Mouse (Mus musculus) cerebellum, adult 11-12 months (tissue): ENCODE results near the gene Mafk.
"Not testable (repeated sequence)": the region's sequence is repeated elsewhere in the genome, so short reads cannot be mapped to it uniquely, and the experiment has no call there.

Experiments used
- DNase-seq: peaks from one replicate; pipeline ENCODE4 v3.0.0; 2022

Gene Mafk

DNA sequence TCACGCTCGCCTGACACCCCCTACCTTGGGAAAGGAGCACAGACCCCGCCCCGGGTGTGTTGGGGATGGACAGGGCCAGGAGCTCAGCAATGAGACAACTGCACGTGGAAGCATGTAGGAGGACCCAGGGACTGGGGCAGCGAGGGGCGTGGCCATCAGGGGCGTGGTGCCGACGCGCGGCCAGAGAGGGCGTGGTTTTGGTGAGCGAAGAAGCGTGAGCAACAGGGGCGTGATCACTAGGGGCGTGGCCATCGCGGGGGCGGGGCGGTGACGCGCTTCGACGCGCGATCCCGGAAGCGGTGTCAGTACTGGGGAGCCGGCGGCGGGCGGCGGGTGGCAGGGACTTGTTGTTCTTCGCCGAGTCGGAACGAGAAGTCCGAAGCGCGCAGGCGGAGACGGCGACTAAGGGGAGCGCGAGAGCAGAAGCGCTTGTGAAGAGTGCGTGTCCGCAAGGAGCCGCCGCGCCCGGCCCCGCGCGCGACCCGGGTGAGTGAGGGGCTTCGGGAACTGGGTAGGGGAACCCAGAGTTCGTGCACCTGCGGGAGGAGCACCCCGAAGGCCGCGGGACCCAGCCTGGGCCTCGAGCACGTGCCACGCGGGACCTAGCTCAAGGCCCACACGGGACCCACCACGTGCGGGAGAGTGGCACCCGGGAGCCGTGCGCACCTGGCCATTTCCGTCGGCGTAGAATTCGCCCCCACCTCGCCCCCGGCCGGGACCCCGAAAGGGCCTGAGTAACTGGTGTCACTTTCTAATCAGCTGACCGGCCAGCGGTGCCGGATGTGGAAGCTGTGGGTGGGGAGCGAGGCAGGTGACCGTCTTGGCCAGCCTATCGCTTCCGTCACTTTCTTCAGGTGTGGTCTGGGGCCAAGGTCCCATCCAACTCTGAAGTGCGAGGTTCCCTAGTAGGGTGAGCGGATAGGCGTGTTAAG, at the start of gene Mafk:
Gene Mafk (plus strand): TSS at position 287 of the 932 bp plus-strand sequence.
- peak; percentile 83 for DNase-seq

DNA sequence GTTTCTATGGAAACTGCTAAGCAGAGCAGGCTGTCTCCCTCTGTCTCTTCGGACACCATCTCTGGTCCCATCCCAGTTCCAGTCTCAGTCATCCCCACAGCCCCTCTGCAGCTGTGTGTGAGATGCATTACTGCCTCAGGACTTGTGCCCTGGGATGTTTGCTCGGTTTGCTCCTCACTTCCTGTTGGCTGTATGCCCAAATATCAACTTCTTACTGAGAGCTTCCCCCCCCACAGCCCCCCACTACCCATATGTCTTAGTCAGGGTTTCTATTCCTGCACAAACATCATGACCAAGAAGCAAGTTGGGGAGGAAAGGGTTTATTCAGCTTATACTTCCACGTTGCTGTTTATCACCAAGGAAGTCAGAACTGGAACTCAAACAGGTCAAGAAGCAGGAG, 48.7 kb upstream of the Mafk start:
- DNase-seq, result not testable (repeated sequence)

DNA sequence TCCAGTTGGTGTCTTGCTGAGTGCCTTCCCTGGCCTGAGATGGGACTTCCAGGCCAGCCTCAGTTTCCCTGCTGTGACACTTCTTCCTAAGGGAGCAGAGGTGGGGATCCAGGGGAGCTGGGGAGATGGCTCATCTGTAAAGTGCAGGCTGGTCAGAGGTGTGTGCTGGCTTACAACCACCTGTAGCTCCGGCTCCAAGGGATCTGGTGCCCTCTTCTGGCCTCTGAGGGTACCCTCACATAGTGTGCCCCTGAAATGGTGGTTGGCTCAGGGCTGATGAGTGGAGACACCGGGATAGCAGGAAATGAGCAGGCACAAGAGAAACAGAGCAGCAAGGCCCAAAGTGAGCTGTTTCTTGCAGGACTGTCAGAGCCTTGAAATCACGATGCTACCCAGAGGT, 45.5 kb upstream of the Mafk start:
- no peak for DNase-seq

DNA sequence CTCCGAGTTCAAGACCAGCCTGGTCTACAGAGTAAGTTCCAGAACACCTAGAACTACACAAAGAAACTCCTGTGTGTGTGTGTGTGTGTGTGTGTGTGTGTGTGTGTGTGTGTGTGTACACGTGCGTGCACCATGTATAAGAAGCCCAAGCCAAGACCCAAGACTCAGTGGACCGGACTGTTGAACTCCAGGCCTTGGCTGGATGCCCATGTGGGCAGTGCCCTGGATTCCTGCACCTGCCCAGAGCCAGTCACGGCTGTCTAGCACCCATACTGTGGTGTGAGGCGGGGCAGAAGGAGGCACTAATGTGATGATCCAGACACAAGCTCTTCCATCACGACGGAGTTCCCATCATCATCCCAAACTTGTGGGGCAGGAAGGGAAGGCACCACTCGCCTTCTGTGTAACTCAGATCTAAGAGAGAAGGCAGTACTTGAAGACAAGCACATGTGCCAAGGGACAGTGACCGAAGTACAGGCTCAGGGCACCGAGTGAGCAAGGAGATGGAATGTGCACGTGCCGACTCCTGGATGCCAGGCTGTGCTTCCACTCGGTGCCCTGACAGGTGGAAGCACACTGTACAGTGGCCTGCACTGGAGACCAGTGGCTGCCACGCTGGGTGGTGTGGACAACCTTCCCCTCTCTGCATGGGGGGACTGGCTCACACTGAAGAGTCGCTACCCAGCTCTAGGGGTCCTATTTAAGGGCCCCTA, 41.7 kb upstream of the Mafk start:
- DNase-seq, result peak; percentile 29

DNA sequence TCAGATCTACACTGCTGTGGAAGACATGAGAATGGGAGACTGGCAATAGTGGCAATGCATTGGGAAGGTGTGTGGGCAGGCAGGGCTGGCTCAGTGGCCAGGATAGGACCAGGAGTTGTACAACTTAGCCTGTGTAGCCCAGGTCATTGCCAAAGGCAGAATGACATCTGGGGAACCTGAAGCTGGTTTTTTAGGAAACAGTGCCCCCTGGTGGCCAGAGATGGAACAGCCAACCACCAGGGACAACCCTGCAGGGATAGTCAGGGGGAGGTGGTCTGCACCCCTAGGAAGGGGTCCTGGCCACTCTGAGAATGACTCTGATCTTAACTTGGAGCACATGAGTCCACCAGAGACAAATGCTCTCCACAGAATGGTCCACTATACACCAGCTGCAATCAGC, 40.8 kb upstream of the Mafk start:
- no peak for DNase-seq

DNA sequence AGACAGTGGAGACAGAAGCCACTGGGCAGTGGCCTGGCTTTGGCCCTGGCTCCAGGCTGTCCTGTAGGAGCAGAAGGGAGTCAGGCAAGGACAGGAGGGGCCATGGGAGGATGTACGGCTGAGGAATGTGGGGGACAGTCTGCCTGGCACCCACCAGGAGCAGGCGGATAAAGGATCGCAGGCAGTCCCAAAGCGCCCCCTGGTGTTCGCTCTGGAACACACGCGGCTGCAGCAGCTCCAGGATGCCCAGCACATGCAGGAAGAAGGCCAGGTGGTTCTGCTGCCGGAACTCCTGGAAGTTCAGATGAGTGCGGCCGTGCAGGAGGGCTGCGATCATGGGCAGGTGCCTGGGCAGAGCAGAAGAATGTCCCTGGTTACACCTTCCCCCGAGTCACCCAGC, 36.6 kb upstream of the Mafk start:
- peak; percentile 62 for DNase-seq

DNA sequence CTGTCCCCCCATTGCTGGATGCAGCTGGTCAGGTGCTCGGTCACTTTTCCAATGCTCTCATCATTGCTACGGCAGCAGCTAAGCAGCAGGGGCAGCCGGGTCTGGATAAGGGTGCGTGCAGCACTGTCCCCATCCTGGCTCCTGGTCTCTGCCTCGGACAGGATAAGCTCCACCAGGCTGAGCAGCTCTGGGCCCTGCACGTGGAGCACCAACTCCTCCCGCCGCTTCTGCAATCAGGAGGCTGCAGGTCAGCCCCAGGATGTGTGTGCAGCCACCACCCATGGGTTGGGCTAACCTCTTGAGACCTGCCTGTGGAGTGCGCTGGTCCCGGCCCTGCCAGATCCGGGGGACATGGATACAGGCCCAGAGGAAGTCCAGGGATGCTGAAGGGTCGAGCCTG, 35.2 kb upstream of the Mafk start:
- no peak for DNase-seq

DNA sequence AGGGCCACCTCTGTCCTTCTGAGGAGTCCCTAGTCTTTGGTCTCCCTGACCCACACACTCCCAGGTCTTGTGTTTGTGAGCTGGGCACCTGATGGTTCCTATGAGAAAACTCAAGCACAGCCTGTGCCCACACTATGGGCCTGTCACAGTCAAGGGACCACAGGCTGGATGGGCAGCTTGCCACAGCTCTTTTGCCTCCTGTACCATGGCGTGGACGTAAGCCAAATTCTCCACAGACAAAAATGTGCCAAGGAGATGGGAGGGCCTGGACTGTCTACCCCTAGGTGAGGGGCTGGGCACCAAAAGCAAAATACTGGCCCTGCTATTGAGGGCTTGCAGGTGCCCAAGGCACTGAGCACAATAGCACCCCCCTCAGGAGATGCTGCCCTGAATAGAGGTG, 34.7 kb upstream of the Mafk start:
- DNase-seq, result no peak

DNA sequence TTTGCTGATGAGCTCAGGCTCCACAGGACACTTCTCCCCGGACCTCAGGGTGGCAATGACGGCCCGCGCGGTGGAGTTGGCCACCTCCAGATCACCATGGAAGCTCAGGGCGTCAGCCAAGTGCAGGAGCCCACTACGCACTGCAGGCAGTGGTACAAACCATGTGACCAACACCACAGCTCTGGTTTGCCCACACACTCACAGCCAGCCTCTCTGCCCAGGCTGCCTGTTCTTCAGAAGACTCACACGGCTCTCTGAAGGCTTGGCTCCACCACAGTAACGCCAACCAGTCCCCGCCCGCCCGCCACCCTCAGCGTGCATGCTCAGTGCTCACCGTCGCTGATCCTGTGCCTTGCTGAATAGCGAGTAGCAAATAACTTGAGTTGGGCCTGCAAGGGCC, 33.2 kb upstream of the Mafk start:
- DNase-seq, result no peak

DNA sequence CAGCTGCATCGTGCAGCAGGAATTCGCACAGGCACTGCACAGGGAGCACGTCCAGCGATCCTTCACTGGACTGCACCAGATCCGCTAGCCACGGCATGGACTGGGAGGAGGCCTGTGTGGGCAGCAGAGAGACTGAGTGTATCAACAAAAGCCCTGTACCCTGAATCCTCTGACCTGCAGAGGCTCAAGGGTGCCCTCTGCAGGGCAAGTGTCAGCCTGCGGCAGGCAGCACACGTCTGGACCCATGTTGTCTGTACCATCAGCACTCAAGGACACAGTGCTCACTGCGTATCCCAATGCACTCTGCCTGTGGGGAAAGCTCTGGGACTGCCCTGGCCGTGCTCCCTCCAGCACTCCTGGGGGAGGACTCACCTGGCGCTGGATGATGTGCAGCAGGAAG, 27.0 kb upstream of the Mafk start:
- no peak for DNase-seq

DNA sequence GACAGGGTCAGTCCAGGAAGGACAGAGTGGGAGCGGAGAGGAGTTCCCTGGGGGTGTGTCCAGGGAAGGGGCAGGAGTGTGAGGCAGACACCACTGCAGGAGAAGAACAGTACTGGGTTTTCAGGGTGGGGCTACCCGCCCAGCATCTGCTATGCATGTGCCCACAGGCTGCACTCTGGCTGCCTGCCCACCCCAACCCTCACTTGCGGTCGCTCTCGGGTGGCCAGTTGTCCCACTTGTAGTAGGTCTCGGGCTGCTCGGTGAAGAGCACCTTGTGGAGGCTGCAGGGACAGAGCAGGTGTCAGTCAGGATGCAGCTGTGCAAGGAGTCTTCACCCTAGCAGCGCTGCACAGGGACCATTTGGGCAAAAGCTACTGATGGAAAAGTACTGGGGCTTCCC, 23.1 kb upstream of the Mafk start:
- no peak for DNase-seq

DNA sequence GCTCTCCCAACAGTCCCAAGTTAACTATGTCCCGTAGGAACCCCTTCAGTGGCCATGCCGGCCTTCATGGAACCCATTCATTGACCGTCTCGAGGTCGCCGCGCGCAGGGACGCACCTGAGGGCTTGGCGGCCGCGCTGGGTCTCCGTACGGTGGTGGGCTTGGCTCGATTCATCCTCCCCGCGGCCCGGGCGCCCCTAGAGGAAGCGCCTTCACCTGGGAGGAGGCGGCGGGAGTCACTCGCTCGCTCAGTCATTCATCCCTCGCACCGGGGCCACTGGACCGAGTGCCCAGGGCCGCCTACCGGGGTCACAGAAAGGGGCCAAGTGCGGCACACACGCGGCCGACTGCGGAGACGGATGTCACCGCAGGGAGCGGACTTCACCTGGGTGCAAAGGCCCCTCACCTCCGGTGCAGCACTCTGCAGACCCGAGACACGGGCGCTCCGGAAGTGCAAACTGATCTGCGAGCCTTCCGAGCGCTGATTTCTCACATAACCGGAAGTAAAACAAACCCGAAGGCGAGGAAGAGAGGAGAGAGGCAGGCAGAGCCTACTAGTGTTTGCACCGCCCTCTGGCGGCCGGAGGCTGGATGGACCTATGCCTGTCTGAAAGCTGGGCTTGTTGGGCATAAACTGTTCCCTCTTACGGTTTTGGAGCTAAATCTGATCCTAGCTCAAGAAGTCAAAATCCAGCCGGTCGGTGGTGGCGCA, 15.9 kb upstream of the Mafk start, which contains the start of gene Ints1:
Gene Ints1 (minus strand): TSS at position 459 of the 711 bp plus-strand sequence.
- peak; percentile 94 for DNase-seq

DNA sequence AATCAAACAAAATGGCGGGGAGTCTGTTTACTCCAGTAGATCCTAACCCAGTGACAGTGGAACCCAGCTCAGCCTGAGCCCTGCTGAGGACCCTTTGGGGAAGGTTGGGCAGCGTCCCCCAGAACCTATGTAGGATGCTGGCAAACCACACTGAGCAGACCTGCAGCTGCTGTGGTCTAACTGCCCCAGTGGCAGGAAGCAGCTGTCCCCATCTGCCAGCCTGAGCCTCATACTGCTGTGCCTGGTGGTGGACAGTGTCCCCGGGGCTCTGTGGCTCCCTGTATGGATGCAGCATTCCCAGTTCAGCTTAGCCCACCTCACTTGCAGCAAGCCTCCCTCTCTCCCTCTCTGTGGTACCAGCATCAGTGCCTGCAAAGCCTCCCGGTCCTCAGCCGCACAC, 14.3 kb upstream of the Mafk start:
- DNase-seq, result no peak

DNA sequence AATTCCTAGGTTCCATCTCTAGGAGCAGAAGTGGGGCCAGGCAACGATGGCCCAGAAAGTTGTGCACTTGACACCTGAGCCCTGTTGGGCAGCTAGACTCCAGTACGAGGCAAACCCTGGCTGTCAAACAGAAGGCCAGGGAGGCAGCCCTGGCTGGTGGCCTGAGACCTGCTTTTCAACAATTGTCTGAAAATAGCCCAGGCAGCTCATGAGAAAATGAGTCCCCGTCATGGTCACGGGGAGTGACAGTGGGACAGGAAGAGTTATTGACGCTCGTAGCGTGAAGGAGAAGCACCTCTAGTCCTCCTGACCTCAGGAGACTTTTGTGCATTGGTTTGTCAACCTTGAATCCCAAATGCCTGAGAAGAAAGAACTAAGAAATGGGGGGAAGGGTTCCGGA, 9.9 kb upstream of the Mafk start:
- no peak for DNase-seq

DNA sequence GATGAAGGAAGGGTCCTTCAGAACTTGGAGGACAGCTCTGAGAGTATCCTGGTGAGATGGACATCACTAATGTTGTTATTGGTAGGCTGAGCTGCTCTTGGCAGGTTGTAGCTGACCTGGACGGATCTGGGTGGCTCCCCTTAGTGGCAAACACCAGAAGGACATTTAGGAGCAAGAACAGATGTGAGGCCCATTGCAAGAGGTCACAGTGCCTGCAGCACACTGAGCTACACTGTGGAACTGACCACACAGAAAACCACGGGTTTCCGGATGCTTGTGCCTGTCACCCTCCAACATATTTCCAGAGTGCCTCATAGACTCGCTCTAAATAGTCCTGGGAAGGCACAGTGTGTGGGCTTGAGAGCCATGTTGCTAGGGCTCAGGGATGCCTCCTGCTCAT, 1.8 kb upstream of the Mafk start:
- DNase-seq, result no peak

DNA sequence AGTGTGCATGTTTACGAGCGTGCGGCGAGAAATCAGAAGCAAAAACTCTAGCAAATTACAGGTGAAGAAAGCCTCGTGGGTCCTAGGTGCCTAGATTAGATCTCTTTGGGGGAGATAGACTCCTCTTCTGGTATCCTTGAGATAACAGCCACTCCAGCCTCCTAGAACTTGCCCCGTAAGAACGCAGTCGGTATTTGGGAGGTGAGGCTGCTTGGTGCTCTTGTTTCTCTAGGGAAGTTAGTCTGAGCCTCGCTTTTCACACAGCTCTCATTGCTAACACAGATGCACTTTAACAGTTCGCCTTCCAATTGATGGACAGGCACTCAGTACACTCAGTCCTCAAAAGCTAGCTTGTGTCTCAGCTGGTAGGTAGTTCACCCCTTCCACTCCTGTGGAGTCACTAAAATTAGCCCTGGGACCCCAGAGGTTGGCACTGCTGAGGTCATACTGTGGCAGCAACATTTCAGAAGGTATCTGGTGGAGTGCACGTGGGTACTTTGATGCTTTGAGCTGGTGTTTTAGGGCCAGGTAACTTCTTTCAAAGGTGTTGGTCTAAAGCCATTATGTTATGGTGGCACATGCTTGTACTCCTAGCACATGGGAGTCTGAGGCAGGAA, 954 bp downstream of the Mafk start:
- no peak for DNase-seq

DNA sequence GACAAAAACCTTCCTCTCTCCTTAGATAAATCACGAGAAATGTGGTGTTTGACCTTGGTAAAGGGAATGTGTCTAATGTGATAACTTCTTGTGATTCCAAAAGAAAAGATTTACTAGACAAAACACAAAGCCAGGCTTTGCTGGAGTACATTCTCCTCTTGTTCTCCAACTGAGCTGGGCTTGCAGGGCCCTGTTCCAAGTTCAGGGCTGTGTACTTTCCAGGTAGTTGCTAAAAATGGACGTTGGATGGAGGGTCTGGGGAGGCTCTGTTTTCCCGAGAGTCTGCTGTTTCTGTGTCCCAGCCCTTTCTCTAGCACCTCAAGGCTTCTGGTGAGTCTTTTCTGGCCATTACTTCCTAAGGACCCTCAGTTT, 1.6 kb downstream of the Mafk start:
- no peak for DNase-seq

DNA sequence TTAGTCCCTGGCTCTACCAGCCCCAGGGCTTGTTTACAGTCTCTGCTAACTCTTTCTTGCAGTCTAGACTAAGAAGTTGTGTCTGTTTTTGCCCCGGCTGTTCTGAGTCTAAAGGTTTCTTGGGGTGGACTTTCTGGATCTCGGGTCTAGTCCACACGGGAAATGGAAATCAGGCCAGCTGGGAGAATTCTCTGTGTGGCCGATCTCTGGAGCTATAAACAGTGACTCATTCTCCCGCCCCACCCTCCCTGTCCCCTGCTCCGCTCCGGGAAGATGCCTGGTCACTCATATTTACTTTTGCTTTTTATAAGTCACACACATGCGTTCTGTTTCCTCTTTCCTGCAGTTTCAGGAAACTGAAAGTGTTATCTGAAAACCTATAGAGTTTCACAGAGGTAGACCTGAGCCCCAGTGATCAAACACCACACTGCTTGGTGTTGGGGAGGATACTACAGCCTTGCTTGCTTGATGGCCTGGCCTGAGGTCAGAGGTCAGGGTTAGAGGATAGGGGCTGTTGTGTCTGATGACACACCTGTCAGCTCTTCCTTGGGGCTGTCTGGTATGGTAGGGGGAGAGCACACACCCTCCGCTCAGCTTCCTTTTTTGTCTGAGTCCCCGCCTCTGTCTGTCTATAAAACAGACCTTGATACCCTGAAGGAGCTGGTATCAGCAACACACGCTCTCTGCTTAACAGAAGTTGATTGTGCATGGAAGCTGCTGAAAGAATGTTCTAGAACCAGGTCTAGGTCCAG, 2.2 kb downstream of the Mafk start:
- DNase-seq, result no peak

DNA sequence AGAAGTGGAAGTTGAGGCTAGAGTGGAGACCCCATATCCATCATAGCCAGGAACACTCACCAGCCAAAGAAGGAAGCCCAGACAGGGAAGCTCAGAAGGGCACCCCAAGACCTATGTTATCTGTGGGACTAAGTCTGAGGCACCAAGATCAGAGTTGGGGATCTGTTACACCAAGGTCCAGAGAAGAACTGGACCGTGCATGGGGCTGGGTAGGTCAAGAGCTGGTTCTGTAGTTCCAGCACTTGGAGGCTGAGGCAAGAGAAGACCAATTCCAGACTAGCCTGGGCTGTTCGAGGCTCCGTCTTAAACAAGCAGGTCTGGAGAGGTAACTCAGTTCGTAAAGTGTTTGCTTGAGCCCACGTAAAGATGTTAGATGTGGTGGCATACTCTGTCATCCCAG, 2.8 kb downstream of the Mafk start:
- DNase-seq, result no peak

DNA sequence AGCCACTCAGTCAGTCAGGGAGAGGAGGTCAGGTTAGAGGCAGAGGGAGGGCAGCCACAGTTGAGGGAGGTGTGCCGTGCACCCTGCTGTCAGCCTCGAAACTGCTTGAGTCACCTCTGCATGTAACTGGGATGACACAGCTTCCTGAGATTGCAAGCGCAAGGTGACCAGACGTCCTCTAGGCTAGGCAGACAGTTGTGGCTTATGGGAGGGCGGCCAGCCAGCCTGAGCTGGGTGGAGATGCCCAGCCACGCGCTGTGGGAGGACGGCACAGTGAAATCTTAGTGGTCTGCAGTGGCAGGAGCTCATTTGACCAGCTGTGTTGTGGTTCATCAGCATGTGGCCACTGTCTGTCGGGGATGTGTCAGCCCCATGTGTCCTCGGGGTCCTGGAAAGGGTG, 3.6 kb downstream of the Mafk start:
- no peak for DNase-seq

DNA sequence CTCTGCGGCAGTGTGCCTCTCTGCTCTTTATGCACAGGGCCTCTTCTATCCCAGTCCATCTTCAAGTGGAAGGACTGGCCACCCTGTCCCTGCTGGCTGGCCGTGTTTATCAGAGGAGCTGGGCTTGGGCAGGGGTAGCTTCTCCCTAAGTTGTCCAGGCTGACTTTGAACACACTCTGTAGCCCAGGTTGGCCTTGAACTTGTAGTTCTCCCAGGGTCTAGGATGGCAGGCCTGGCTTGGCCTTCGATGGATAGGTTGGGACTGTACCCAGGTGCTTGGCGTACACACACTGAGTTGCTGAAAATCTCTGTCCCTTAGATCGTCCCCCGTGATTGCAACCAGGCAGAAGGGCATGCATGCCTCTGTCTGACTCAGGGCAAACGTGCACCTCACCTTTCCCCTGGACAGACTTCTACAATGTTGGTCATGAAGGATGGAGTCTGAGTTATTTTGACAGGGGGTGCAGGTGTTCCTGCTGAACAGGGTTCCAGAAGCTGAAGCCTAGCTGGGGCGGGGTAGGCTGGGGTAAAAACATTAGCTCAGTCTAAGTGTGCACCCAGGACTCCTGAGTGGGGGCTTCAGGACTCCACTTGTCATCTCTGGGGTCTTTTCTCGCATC, 4.8 kb downstream of the Mafk start:
- DNase-seq, result no peak

DNA sequence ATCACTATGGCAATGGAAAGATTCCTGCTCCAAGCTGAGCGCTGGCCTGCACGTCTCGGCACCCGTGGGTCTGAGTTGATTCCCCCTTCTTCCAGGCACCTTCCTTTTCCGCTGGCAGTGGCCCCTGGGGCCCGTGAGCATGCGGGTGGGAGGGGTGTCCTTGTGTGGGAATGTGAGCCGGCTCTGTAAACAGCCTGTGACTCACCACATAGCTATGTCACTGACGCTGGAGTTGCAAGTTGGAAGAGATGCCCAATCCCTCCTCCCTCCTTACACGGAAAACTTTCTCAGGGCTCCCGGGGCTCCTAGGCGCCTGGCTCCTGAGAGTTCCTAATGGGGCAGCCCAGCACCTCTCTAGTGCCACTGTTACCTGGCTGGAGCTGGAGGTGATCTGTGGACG, 5.6 kb downstream of the Mafk start:
- DNase-seq, result no peak
